Mouse (Mus musculus): ENCODE data around the gene Fstl1.

DNA sequence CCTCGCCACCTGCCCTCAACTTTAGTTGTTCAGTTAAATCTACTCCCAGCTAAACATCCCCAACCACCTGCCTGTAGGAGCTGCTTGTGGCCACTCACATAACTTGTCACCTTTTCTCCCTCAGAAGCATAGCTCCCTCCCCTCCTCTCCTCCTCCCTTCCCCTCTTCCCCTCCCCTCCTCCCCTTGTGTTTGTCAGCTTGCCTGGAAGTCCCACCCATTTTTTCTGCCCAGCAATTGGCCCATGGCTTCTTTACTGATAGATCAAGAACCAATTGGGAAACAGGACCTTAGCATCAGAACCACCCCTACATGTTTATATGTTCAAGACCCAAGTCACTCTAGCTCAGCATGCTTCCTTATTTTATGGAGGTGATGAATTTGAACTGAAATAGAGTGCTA, 22.9 kb upstream of the Fstl1 start:
- TF ChIP-seq CTCF (IDR thresholded peaks at IDR 0.05; ENCODE audit: low read depth) (no peak), EP300 (IDR thresholded peaks at IDR 0.05; ENCODE audit: low read depth) (no peak)

Measured in liver, postnatal 0 days (tissue).